Mouse (Mus musculus) brain, embryonic 14.5 days (tissue): Measurements from ENCODE around the gene C1ql4.

Source experiments
- CTCF ChIP-seq: fragments of 200-500 bp; IDR thresholded peaks from 2 replicates; pipeline ENCODE4 v1.5.1; 2012; ENCODE audit warnings: inconsistent platforms, mild to moderate bottlenecking, moderate library complexity, borderline replicate concordance; ENCODE audit not compliant: insufficient read depth, insufficient read length; ENCODE audit errors: extremely low read depth
- POLR2A ChIP-seq: fragments of 200-500 bp; IDR thresholded peaks from 2 replicates; pipeline ENCODE4 v1.6.1; 2012; ENCODE audit warnings: mild to moderate bottlenecking, inconsistent platforms, borderline replicate concordance; ENCODE audit not compliant: poor library complexity, insufficient read depth, insufficient read length, severe bottlenecking; ENCODE audit errors: extremely low read depth

GRCm38 (mm10) chr15:99116539-99116938, 28.9 kb upstream of the C1ql4 start:
- TF ChIP-seq POLR2A (no peak), CTCF (no peak)
